Mouse (Mus musculus) thymus, postnatal 0 days (tissue): ENCODE results near the gene Mas1. TPM values are rescaled to one million over a fixed set of nuclear protein-coding genes. Genes with fewer than 3 reads are reported as not detected.

ENCODE experiments used
- DNase-seq: peaks from one replicate; pipeline ENCODE4 v3.0.0-alpha.2; 2015; ENCODE audit warnings: low spot score
- polyA plus RNA-seq: library from polyadenylated mRNA; unstranded; fragments of >200 nt; fragmentation: Nextera tagmentation; extraction: Ambion mirVana; gene quantifications from 2 replicates; pipeline ENCODE4 v1.2.1, GENCODE M21; 2015

Mas1 gene
- polyA plus RNA-seq, 1 experiment from 2014 or later = 0.10 TPM

DNA sequence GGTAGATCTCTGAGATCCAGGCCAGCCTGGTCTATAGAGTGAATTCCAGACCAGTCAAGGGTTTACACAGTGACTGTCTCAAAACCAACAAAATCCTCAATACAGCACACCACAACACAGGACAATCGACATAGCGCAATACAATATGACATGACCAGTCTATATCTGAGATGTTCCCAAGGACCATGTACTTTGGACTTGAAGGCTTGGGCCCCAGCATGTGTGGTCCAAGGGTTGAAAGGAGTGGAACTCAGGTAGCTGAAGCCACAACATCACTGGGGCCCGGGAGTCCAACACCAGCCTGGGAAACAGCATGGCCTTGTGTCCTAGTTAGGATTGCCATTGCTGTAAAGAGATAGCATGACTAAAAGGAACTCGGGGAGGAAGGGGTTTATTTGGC, 35.3 kb downstream of the Mas1 start:
- DNase-seq = no peak

DNA sequence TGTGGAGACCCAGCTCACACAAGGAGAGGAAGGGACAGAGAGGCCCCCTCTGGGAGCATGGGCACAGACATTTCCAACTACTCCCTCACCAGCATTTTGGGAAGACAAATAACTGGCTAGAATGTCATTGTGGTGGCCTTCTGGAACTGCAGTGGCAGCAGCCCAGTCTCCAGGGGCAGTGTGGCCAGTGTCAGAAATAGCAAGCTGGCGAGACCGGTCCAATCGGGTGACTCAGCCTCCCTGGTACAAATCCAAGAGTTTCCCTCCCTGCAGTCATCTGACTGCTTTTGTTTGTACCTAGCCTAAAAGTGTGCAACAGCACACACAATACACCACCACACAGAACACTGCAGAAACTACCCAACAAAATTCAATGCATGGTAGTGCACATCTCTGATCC, 35.7 kb downstream of the Mas1 start:
- DNase-seq = no peak

DNA sequence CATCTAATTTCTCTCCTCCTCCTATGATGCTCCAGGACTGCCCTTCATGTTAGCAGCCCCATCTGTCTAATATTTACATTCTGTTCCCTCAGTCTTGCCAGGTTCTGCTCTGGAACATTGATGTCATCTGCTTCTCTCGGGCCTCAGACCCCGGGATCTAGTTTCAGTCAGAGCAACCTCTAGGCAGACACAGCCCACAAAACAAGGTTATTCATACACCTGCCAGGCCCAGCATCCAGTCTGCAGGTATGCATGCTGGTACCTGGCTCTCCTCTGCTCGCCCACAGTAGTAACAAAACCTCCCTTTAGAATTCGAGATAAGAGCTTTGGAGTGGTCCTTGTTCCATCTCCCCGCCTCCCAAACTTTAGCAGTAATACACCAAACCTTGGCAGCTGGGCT, 37.6 kb downstream of the Mas1 start:
- no peak for DNase-seq

DNA sequence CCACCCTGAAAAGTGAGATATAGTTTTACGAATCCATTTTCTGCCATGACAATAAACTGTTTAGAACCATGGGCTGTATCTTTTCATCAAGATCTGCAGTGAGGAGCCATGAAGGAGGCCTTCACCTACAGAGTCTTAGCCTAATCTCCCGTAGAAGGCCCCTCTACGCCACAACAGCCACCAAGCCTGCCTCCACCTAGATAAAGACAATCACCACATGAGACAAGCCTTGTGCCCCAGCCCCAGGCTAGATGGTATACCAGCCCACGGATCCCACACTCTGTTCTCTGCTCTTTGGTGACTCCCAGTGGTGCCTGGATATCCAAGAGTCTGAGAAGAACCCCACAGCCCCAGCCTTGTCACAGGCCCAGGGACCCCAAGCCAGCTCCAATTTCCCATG, 52.1 kb downstream of the Mas1 start:
- DNase-seq = no peak

DNA sequence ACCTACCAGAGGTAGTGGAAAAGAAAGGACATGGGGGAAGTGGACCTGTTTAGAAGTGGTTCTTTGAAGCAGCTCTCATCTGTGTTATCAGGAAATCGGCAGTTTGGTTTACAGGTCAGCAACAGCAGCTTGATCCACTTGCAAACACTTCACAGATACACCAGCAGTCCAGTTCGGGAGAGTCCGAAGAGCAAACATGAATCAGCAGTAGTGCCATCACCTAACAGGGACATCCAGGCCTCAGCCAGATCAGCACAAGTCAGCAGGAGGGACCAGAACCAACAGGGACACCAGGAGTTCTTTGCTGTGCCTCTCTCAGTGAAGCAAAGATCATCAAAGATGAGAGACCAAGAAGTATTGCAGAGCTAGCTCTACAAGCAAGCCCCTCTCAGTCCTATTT, 53.4 kb downstream of the Mas1 start:
- no peak for DNase-seq

DNA sequence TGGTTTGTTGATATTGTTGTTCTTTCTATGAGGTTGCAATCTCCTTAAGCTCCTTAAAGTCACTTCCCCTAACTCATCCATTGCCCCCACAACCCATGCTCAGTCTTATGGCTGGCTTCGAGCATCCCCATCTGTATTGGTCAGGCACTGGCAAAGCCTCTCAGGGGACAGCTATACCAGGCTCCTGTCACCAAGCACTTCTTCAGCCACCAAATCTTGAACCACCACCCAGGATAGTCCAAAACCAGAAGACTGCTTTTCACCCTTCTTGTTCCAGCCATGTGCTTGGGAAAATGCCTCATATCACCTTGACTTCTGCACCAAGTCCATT, 57.0 kb downstream of the Mas1 start:
- DNase-seq = no peak

DNA sequence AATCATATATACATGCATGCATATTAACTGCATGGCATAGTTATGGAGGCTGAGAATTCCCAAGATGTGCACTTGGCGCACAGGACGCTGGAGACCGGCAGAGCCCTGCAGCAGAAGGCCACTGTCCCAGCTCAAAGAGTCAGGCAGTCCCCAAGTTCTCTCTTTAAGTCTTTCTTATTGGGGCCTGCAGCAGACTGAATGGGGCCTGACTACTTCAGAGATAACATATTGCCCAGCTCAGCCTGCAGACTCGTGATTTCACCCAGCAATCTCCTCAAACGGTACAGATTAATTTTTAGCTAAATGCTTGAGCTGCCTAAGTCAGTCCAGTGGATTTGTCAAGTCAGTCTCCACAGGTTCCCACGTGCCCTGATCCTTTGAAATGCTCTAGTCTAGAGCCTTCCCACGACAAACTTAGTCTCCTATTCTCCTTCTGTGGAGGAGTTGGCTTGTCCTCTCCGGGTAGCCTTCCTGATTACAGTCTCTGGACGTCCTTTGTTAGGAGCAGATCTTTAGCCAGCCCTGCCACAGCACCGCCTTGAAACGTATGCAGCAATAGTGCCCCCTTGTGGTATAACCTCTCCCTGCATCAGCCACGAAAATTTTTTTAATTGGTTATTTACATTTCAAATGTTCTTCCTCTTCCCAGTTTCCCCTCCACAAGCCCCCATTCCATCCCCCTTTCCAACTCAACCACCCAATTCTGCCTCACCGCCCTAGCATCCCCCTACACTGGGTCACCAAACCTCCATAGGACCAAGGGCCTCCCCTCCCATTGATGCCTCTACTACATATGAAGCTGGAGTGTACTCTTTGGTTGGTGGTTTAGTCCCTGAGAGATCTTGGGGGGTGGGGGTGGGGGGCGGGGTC, 57.6 kb downstream of the Mas1 start:
- DNase-seq = peak; percentile 80

DNA sequence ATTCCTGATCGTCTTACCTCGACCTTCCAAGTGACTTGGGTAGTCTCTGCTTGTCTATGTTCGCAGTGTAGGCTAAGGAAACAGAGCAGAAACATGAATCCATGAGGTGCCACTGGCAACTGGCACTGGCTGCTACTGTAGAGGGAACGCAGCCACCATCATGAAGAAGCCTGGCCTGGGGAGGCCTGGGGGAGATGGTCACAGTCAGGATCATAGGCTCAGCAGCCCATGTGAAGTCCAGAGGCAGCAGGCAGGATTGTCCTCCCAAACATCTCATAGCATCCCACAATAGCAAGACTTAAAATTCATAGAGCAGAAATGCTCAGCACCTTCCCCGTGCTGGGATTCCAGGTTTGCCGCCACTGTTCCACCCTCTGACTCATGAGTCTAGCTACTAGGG, 59.1 kb downstream of the Mas1 start:
- no peak for DNase-seq

DNA sequence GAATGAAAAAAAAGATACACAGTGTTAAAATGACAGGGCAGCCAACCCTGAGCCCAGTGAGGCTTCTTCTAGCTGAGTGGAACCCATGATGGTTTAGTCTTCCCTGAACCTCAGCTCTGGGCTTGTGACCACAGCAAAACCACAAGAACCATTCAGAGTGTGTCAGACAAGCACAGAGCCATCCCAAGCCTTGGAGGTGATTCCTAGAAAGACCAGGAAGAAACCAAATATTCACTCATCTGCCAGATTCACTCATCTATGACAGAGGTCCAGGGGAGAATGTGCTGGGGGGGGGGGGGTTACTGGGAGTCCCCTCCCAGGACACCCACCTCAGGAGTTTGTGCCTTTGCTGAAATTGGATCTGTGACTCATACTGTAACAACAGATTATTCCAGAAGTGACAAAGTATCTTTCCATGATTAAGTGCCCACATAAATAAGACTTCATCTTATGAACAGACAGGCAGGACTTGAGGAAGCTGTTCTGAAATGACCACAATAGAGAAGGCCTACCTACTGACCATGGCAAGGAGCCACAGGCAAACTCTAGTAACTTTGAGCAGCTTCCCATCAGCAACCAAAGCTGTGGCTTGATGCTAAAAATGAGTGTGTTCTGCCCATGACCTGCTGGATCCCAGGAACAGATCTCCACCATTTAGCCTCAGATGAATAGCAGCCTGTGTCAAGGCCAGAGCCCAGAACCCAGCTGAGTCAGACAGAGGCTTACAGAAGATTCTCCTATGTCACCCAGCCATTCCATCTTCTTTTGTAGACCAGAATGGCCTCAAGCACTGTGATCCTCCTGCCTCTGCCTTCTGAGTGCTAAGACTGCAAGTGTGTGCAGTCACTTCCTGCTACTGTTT, 63.1 kb downstream of the Mas1 start:
- DNase-seq = no peak

DNA sequence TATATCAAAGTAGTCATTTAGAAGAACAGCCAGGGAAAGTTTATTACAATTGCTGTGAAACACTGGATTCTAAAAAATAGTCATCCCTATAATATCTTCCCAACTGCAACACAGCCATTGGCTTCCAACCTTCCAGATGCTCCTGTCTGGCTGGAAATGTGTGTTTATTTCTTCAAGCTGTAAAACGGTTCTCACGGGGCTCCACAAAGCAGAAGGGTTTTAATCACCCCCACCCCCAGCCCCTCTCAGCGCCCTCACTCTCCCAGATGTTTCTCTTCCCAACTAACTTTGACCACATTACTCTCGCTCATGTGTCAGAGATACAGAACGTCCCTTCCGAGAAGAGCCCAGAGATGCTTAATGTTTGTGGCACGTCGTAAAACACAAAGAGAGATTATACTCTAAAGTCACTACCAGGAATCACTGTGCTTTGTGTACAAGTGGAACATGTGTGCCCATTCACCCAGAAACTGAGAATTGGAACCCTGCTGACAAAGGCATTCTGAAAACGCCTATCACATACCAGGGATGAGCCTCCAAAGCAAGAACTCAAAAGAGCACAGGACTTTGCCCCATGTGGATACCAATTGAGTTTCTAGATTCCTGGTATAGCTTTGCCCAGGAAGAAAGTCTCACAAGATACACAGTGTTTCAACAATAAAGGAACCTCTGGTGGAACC, 65.9 kb downstream of the Mas1 start:
- no peak for DNase-seq

DNA sequence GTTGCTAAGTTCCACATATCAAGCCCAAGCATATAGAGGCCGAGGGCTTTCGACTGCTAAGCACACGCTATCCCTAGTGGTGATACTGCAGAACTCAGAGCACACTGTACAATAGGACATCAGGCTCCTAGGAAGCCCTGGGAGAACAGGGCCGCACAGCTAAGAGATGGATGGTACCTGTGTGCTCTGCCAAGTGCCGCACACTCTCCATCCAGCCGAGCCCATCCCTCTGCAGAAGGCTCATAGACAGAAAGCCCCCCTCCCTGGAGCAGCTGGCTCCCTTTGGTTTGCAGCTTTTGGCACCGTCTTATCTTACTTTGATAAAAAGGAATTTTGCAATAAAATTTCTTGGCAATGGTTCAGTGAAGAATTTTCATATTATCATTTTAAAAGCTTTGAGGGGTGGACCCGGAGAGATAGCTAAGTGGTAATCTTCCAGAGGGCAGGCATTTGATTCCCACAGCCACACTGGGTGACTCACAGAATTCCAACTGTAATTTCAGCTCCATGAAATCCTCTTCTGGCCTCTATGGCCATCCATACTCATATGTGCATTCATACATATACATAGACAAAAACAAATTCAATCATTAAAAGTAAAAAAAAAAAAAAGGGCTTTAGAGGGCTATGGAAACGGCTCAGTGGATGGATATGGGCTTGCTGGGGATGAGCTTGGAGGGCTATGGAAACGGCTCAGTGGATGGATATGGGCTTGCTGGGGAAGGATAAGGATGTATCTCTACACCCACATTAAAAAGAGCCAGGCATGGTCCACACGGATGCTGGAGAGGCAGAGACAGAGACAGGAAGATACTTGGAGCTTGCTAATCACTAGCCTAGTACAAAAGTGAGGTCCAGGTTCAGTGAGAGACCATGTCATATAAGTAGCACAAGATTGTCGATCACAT, 68.3 kb downstream of the Mas1 start:
- DNase-seq = no peak

DNA sequence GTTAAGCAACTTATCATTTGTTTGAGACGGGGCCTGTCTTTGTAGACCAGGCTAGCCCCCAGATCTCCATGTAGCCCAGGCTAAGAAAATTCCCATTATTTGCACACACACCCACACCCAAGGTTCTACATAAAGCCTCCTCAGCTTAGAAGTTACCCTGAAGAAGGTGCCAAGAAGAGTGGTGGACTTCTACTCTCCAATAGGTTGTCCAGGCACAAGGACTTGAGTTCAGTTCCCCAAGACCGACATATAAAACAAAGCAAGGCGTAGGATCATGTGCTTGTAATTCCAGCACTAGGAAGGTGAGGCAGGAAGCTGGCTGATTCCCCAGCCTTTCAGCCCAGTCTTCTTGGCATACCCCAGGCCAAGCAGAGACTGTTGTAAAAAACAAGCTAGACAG, 69.4 kb downstream of the Mas1 start:
- no peak for DNase-seq

DNA sequence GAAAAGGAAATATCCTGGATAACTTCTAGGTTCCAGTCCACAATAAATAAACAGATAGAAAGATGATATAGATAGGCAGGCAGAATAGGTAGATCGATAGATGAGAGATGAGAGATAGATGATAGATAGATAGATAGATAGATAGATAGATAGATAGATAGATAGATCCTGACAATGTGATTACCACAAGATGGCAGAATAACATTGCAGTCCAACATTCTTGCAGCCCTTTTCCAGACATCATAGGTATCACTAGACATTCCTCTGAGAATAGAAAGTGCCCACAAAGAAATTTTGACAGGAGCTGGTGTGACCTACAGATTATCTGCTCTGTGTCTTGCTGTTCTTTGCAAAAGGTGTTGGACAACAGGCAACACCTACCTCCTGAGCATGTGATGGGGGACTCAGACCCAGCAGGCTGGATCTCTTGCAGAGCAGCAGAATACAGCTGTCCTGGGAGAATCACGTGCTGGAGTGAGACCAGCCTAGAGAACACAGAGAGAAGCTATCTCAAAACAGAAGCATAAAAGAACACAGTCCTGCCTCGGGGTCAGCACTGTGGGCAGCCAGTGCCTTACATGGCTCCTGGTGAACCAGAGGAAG, 70.4 kb downstream of the Mas1 start:
- no peak for DNase-seq

DNA sequence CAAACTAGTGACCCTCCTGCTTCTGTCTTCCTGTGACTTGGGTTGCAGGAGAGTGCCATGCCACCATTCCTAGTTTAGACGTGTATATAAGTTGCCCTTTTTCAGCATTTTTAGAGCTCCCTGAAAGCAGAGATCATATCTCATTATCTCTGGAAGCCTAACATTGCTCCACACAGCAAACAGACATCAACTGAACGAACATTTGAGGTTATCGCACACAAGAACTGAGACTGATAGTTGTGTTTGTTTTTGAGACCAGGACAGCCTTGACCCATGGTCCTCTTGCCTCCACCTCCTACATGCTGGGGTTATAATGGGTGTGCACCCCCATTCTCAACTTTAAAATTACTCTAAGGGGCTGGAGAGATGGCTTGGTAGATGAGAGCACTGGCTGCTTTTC, 71.3 kb downstream of the Mas1 start:
- no peak for DNase-seq

DNA sequence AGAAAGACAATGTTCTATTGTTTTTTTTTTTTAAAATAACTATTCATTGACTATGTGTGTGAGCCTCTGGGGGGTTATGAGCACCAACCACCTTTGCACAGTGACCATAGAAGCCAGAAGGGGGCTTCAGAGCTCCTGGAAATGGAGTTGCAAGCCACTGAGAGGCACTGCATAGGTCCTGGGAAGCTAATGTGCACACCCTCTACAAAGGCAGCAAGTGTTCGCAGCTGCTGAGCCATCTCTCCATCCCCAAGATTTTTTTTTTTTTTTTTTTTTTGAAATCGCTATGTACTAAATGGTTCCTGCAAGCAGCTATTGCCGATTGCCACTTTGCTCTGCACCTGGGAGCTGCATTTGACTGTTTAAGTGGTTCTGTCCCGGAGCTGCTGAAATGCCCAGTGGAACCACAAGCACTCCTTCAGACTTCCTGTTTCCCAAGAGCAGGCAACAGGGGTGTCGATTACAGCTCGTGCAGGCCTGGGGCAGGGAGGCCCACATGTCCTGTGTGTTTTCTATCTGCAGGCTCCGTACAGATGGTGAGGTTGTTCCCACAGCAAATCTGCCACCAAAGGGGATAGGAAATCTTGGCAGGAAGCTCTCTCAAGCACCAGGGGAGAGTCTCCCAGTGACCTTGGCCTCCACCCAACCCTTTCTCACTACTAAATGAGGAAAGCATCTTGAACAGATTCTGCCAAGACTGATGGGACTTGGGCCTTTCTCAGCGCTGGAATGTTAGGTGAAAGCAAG, 74.1 kb downstream of the Mas1 start:
- DNase-seq = peak; percentile 18

DNA sequence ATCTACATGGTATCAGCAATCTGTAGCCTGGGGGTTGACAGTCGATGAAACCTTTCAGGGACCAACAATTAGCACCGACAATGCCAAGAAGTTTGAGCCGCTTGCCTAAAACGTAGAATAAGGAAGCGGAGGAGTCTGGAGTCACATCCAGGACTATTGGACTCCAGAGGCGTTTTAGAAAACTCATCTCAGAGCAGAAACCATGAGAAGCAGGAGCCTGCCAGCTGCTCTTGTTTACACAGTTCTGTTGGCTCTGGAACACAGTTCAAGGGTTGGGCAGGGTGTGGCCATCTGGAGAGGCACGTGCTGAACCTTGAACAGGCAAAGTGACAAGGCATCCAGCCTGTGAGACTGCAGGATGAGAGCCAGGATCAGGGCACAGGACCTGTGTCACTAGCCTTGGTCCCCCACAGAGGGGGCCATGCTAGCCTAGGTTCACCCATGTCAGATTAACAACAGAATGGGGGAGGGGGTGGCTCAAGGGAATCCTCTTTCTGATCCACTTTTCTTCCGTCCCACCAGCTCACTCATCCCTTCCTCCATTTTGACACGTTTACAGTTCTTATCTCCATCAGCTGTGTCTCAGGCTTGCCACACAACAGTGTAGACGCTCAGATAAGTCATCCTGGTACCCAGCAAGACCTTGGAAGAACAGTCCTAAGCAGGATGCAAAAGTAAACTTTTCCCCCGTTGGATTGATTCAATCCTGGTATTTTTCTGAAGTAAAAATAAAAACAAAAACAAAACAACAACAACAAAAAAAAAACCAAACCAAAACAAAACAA, 75.3 kb downstream of the Mas1 start:
- DNase-seq = no peak

DNA sequence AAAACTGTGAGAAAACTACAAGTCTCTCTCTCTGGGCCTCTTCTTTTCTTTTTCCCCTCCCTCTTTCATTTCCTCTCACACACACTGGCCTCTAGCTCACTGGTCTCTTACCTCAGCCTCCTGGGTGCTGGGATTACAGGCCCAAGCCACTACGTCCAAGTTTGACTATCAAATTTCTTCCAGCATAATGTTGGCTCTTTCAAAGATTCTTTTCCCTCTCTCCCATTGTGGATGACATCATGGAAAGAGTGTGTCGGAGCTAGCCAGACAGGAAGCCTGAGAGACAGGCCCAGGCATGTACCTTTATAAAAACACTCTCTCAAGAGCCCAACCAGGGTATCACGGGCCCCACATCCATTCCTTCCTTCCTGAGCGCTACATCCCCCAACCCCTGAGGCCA, 76.5 kb downstream of the Mas1 start:
- DNase-seq = peak; percentile 21

DNA sequence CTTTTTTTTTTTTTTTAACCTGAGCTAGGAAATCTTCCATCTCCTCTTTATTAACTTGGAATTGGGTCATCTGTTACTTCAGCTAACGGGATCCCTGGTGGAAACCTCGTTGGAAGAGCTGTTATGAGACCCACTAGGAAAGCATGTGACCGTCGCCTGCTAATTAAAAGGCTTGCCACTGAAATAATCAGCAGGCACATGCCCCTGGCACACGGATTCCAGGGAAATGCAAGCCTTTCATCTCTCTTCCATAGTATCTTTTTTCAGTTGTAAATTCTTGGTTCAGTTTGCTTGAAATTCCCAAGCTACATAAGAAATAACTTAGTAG, 76.9 kb downstream of the Mas1 start:
- no peak for DNase-seq
